Mouse (Mus musculus): Measurements from ENCODE around the gene Cyth3.

GRCm38 (mm10) chr5:143581874-143582273 is 40.4 kb upstream of the Cyth3 start:
- no peak for TF ChIP-seq CTCF (IDR thresholded peaks at IDR 0.05; ENCODE audit: low read depth, low read length)
- TF ChIP-seq TAL1 (conservative IDR thresholded peaks at IDR 0.05; ENCODE audit: low read depth, low read length): no peak
